Mouse (Mus musculus) intestine, postnatal 0 days (tissue): ENCODE measurements around the gene Syt9. TPM values are rescaled to one million over a fixed set of nuclear protein-coding genes. Genes with fewer than 3 reads are reported as not detected.

ENCODE experiments used
- ATAC-seq: fragments of 200-750 bp; cut with Nextera tagmentation; 2 replicates; pipeline ENCODE4 v1.8.0; 2017; ENCODE audit warnings: mild to moderate bottlenecking, moderate TSS enrichment, moderate library complexity
- H3K27ac ChIP-seq: fragments of 300-500 bp; sonication (generic); 2 replicates; pipeline ENCODE4 v1.5.1; 2014; ENCODE audit warnings: mild to moderate bottlenecking, low read depth, low read length, moderate library complexity
- H3K27me3 ChIP-seq: fragments of 300-500 bp; sonication (generic); replicated peaks from 2 replicates; pipeline ENCODE4 v1.6.1; 2014; ENCODE audit warnings: low read length, mixed read lengths; ENCODE audit not compliant: control insufficient read depth, insufficient read depth
- H3K36me3 ChIP-seq: fragments of 300-500 bp; sonication (generic); 2 replicates; pipeline ENCODE4 v1.6.1; 2014; ENCODE audit warnings: mild to moderate bottlenecking, moderate library complexity; ENCODE audit not compliant: control insufficient read depth, insufficient read depth
- H3K4me1 ChIP-seq: fragments of 300-500 bp; sonication (generic); replicated peaks from 2 replicates; pipeline ENCODE4 v1.6.1; 2014; ENCODE audit warnings: antibody characterized with exemption, low read length, mixed read lengths; ENCODE audit not compliant: control insufficient read depth, insufficient read depth
- H3K4me2 ChIP-seq: fragments of 300-500 bp; sonication (generic); replicated peaks from 2 replicates; pipeline ENCODE4 v1.6.1; 2014; ENCODE audit warnings: low read depth, mild to moderate bottlenecking, moderate library complexity
- H3K4me3 ChIP-seq: fragments of 300-500 bp; sonication (generic); 2 replicates; pipeline ENCODE4 v1.5.1; 2014; ENCODE audit warnings: low read depth, low read length
- H3K9ac ChIP-seq: fragments of 300-500 bp; sonication (generic); 2 replicates; pipeline ENCODE4 v1.6.1; 2014; ENCODE audit warnings: mild to moderate bottlenecking, low read depth, low read length
- H3K9me3 ChIP-seq: fragments of 300-500 bp; sonication (generic); 2 replicates; pipeline ENCODE4 v1.6.1; 2016; ENCODE audit warnings: mixed run types; ENCODE audit not compliant: control insufficient read depth
- CTCF ChIP-seq: sonication (generic); IDR thresholded peaks from 2 replicates; pipeline ENCODE4 v1.5.1; 2016; ENCODE audit warnings: low read depth, mild to moderate bottlenecking, control low read depth, antibody characterized with exemption, moderate library complexity
- WGBS: fragments of 180-500 bp; shearing (Covaris S2); extraction: QIAGEN DNeasy Blood & Tissue Kit; methylation state at CpG from one replicate; pipeline ENCODE4 v1.1.7; 2014; 5-methylcytosine and 5-hydroxymethylcytosine counted together
- polyA plus RNA-seq: library from polyadenylated mRNA; unstranded; fragments of >200 nt; fragmentation: Nextera tagmentation; extraction: Ambion mirVana; gene quantifications from 2 replicates; pipeline ENCODE4 v1.2.1, GENCODE M21; 2015

Syt9 gene
- polyA plus RNA-seq, 1 experiment from 2014 or later: 1.9 TPM

DNA sequence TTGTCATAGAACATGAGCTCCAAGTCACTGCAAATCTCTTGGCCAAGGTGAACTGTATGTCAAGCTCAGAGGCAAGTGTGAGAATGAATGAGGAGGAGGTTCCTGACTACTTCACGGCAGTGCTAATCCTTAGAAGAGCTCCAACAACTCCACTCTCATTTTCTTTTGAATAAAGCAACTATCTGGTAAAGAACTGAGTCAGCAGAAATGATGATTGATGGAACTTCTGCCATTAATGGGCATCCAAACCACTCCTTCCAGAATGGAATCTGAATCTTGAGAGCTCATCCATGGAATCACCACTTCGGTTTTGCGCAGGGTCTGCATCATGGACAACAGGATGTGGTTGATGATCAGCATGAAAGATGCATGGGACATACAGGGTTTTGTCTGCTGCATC, 8.4 kb upstream of the Syt9 start:
- Histone ChIP-seq H3K27ac (no peak overlapping the region), H3K27me3 (no peaks in the 10 kb centered on the region), H3K4me2 (no peak overlapping the region), H3K4me3 (no peak overlapping the region), H3K4me1 (no peaks in the 10 kb centered on the region), H3K36me3 (no peaks in the 10 kb centered on the region), H3K9ac (no peak overlapping the region), H3K9me3 (no peaks in the 10 kb centered on the region)
- no peak for TF ChIP-seq CTCF
- 88% methylated on average over 3 of the region's 3 CpGs for WGBS
- no peak for ATAC-seq

- Histone ChIP-seq H3K36me3 (no peaks in the 10 kb centered on the region), H3K4me2 (no peak overlapping the region), H3K4me1 (no peaks in the 10 kb centered on the region), H3K9ac (no peak overlapping the region), H3K27me3 (no peaks in the 10 kb centered on the region), H3K27ac (no peak overlapping the region), H3K4me3 (no peak overlapping the region), H3K9me3 (no peaks in the 10 kb centered on the region)
- 82% methylated on average over 3 of the region's 3 CpGs for WGBS
- TF ChIP-seq CTCF: no peak
- no peak for ATAC-seq
Measured at GRCm38 (mm10) chr7:107362634-107363033, 7.9 kb upstream of the Syt9 start.

- Histone ChIP-seq H3K36me3 (no peaks in the 10 kb centered on the region), H3K4me1 (peaks cover 5% of the 10 kb centered on the region; the same call in 1 of the 2 replicates), H3K9me3 (no peaks in the 10 kb centered on the region), H3K9ac (peak overlapping the region; percentile 26; the same call in 1 of the 2 replicates), H3K4me2 (peak overlapping the region; percentile 98), H3K27me3 (peaks cover 23% of the 10 kb centered on the region), H3K27ac (no peak overlapping the region), H3K4me3 (peak overlapping the region; percentile 75)
- WGBS: 5% methylated on average over 43 of the region's 45 CpGs
- peak; percentile 38; the same call in 1 of the 2 replicates for ATAC-seq
- TF ChIP-seq CTCF: no peak
Measured at GRCm38 (mm10) chr7:107371126-107371920, 795 bp downstream of the Syt9 start.

DNA sequence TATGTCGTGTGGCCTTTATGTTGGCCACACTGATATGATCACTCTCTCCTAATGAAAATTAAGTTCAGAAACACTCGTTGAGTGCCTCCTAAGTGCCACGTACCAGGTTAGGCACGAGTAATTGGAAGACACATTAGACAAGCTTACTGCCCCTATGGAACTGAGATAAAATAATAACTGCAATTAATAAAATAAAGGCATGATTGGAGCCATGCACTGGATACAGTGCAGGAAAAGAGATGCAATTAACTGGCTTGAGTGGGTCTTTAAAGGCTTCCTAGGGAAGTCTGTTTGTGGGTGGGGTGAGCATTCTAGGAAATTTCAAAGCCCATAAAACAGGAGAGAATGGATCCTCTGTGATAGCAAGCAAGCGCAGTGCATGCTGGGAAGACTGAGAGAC, 10.0 kb downstream of the Syt9 start:
- H3K4me1 ChIP-seq: no peaks in the 10 kb centered on the region
- ATAC-seq: no peak
- no peak overlapping the region for H3K27ac ChIP-seq
- no peak overlapping the region for H3K4me2 ChIP-seq
- H3K27me3 ChIP-seq: no peaks in the 10 kb centered on the region
- no peaks in the 10 kb centered on the region for H3K36me3 ChIP-seq
- no peaks in the 10 kb centered on the region for H3K9me3 ChIP-seq
- no peak for TF ChIP-seq CTCF
- H3K9ac ChIP-seq: no peak overlapping the region
- H3K4me3 ChIP-seq: no peak overlapping the region
- 88% methylated on average over 5 of the region's 5 CpGs for WGBS

- no peak for ATAC-seq
- no peak for TF ChIP-seq CTCF
Measured at GRCm38 (mm10) chr7:107389604-107390003, 19.1 kb downstream of the Syt9 start.

GRCm38 (mm10) chr7:107392749-107393148, 22.2 kb downstream of the Syt9 start:
- no peaks in the 10 kb centered on the region for H3K36me3 ChIP-seq
- H3K9me3 ChIP-seq: no peaks in the 10 kb centered on the region
- no peak for TF ChIP-seq CTCF
- no peak overlapping the region for H3K4me2 ChIP-seq
- no peak overlapping the region for H3K4me3 ChIP-seq
- WGBS: 58% methylated on average over 2 of the region's 2 CpGs
- ATAC-seq: no peak
- no peaks in the 10 kb centered on the region for H3K4me1 ChIP-seq
- no peak overlapping the region for H3K9ac ChIP-seq
- no peaks in the 10 kb centered on the region for H3K27me3 ChIP-seq
- no peak overlapping the region for H3K27ac ChIP-seq

More at GRCm38 (mm10) chr7:107389604-107390003, 19.1 kb downstream of the Syt9 start:
- Histone ChIP-seq H3K9ac (no peak overlapping the region), H3K36me3 (no peaks in the 10 kb centered on the region), H3K4me1 (no peaks in the 10 kb centered on the region), H3K9me3 (no peaks in the 10 kb centered on the region), H3K4me3 (no peak overlapping the region), H3K4me2 (no peak overlapping the region), H3K27me3 (no peaks in the 10 kb centered on the region), H3K27ac (no peak overlapping the region)
